Mouse (Mus musculus): Measurements from ENCODE around the gene D5Ertd577e.
"Not testable (repeated sequence)": the region's sequence is repeated elsewhere in the genome, so short reads cannot be mapped to it uniquely, and the experiment has no call there.

- TF ChIP-seq POLR2A (IDR thresholded peaks at IDR 0.05; ENCODE audit: borderline replicate concordance, control insufficient read depth, low read depth, low read length); CTCF (IDR thresholded peaks at IDR 0.05; ENCODE audit: control insufficient read depth, insufficient read depth, low read length): not testable (repeated sequence)
These were observed 53.9 kb downstream of the D5Ertd577e start, which contains the start of gene Gm3286 for GRCm38 (mm10) chr5:95510458-95510857.

Measured in bone marrow, adult 2 months (tissue).